ENCODE assay signal across 8 mouse cellular contexts in genomic region chr1:127409512-127409911, GRCm38 (mm10).
A peak's percentile ranks its signal among the peaks of the same experiment; 100 is the strongest.
DNase-seq lines count a peak whose midpoint lies in the region; TF ChIP-seq lines count a peak whose summit lies in the region.

No protein-coding gene starts in this region.

- peaks cover 30% of the 10 kb centered on the region for H3K36me3 ChIP-seq in thymus, adult 2 months (ENCODE audit: control insufficient read depth, insufficient read depth, low read length)

- 49% methylated on average over 5 of the region's 5 CpGs for WGBS in lung, adult 2 months
- WGBS in thymus, adult 2 months, result 78% methylated on average over 5 of the region's 5 CpGs

- peaks cover 2% of the 10 kb centered on the region; the same call in 1 of the 2 replicates for H3K4me1 ChIP-seq in lung, adult 2 months (ENCODE audit: control insufficient read depth, insufficient read depth, low read length)
- H3K4me1 ChIP-seq in embryonic fibroblast, embryonic 13.5 days (ENCODE audit: control insufficient read depth, insufficient read depth, low read length), result no peaks in the 10 kb centered on the region
- no peaks in the 10 kb centered on the region; the same call in 1 of the 2 replicates for H3K4me1 ChIP-seq in thymus, adult 2 months (replicated peaks; ENCODE audit: control insufficient read depth, insufficient read depth, low read length)

- no peaks in the 10 kb centered on the region for H3K27me3 ChIP-seq in thymus, adult 2 months (ENCODE audit: control insufficient read depth, insufficient read depth, low read length)

- no peak for TF ChIP-seq POLR2A in lung, adult 2 months (IDR thresholded peaks at IDR 0.05; ENCODE audit: borderline replicate concordance, extremely low read depth, low read depth, low read length)
- no peak for TF ChIP-seq POLR2A in embryonic fibroblast, embryonic 13.5 days (IDR thresholded peaks at IDR 0.05; ENCODE audit: low read depth, low read length)
- TF ChIP-seq POLR2A in thymus, adult 2 months (IDR thresholded peaks at IDR 0.05; ENCODE audit: control insufficient read depth, extremely low read depth, insufficient read depth, low read length, poor library complexity), result no peak

- no peak overlapping the region for H3K4me3 ChIP-seq in lung, adult 2 months (replicated peaks; ENCODE audit: extremely low read depth, low read depth, low read length)
- no peak overlapping the region for H3K4me3 ChIP-seq in embryonic fibroblast, embryonic 13.5 days (ENCODE audit: insufficient read depth, low read length)
- H3K4me3 ChIP-seq in thymus, adult 2 months (ENCODE audit: control insufficient read depth, insufficient read depth, low read length), result no peak overlapping the region

- peak; percentile 56 for TF ChIP-seq CTCF in lung, adult 2 months (IDR thresholded peaks at IDR 0.05; ENCODE audit: insufficient read depth, low read length)
- TF ChIP-seq CTCF in embryonic fibroblast, embryonic 13.5 days (IDR thresholded peaks at IDR 0.05; ENCODE audit: borderline replicate concordance, insufficient read depth, low read length), result peak; percentile 57
- TF ChIP-seq CTCF in thymus, adult 2 months (IDR thresholded peaks at IDR 0.05; ENCODE audit: borderline replicate concordance, control insufficient read depth, extremely low read depth, insufficient read depth, low read length, poor library complexity), result peak; percentile 65; the same call in 1 of the 2 replicates

- no peak overlapping the region for H3K27ac ChIP-seq in embryonic fibroblast, embryonic 13.5 days (ENCODE audit: insufficient read depth, low read length)
- peak overlapping the region; percentile 28; the same call in 1 of the 2 replicates for H3K27ac ChIP-seq in thymus, adult 2 months (ENCODE audit: control insufficient read depth, insufficient read depth, low read length)

- DNase-seq in lung, adult 2 months, result peak; percentile 22
- no peak for DNase-seq in lung, postnatal 10 days
- DNase-seq in induced T-regulatory cell, adult 2 months (ENCODE audit: low read depth), result peak; percentile 51
- DNase-seq in lung, postnatal 14 days, result peak; percentile 20
- DNase-seq in thymus, adult 2 months, result peak; percentile 41
- no peak for DNase-seq in left cerebral cortex, adult 18-20 months (ENCODE audit: low spot score in 2 of 2)
- DNase-seq in ovary, postnatal 10 days (ENCODE audit: low spot score), result no peak

Comparison
In these comparisons a context has a peak if more than half of its experiments do, and no peak if none do; other contexts are left out.
1. DNase-seq: peak in lung, adult 2 months (single experiment), induced T-regulatory cell, adult 2 months (single experiment), lung, postnatal 14 days (single experiment) and thymus, adult 2 months (single experiment); none in lung, postnatal 10 days (single experiment), left cerebral cortex, adult 18-20 months (0 of 2) and ovary, postnatal 10 days (single experiment).
2. Peak in every context shown above with its lines, with median percentiles within 50 percentile points of each other: CTCF ChIP-seq.